Mouse (Mus musculus) lung, embryonic 14.5 days (tissue): Measurements from ENCODE around the gene Gmeb2. TPM values are rescaled to one million over a fixed set of nuclear protein-coding genes. Genes with fewer than 3 reads are reported as not detected.

ENCODE experiments used
- ATAC-seq: fragments of 200-750 bp; cut with Nextera tagmentation; 2 replicates; pipeline ENCODE4 v1.8.0; 2017; ENCODE audit warnings: mild to moderate bottlenecking, moderate TSS enrichment, moderate library complexity; ENCODE audit not compliant: insufficient read depth
- DNase-seq: peaks from one replicate; pipeline ENCODE4 v3.0.0-alpha.2; 2015
- H3K27ac ChIP-seq: fragments of 300-500 bp; sonication (generic); 2 replicates; pipeline ENCODE4 v1.5.1; 2014; ENCODE audit warnings: low read depth, mild to moderate bottlenecking, moderate library complexity
- H3K27me3 ChIP-seq: fragments of 300-500 bp; sonication (generic); 2 replicates; pipeline ENCODE4 v1.6.1; 2014; ENCODE audit warnings: low read length, control low read depth; ENCODE audit not compliant: insufficient read depth
- H3K36me3 ChIP-seq: fragments of 300-500 bp; sonication (generic); 2 replicates; pipeline ENCODE4 v1.6.1; 2014; ENCODE audit warnings: control low read depth; ENCODE audit not compliant: insufficient read depth
- H3K4me1 ChIP-seq: fragments of 300-500 bp; sonication (generic); 2 replicates; pipeline ENCODE4 v1.6.1; 2014; ENCODE audit warnings: antibody characterized with exemption, control low read depth; ENCODE audit not compliant: insufficient read depth
- H3K4me2 ChIP-seq: fragments of 300-500 bp; sonication (generic); 2 replicates; pipeline ENCODE4 v1.6.1; 2014; ENCODE audit warnings: mild to moderate bottlenecking
- H3K4me3 ChIP-seq: fragments of 300-500 bp; sonication (generic); 2 replicates; pipeline ENCODE4 v1.5.1; 2014; ENCODE audit warnings: low read depth, low read length
- H3K9ac ChIP-seq: fragments of 300-500 bp; sonication (generic); 2 replicates; pipeline ENCODE4 v1.6.1; 2014
- H3K9me3 ChIP-seq: fragments of 300-500 bp; sonication (generic); 2 replicates; pipeline ENCODE4 v1.6.1; 2016; ENCODE audit warnings: low read depth, low read length, control low read depth
- CTCF ChIP-seq: IDR thresholded peaks from 2 replicates; pipeline ENCODE4 v1.5.1; 2016; ENCODE audit warnings: antibody characterized with exemption, low read depth
- WGBS: fragments of 180-500 bp; shearing (Covaris S2); extraction: QIAGEN DNeasy Blood & Tissue Kit; methylation state at CpG from one replicate; pipeline ENCODE4 v1.1.7; 2014; 5-methylcytosine and 5-hydroxymethylcytosine counted together
- polyA plus RNA-seq: library from polyadenylated mRNA; unstranded; fragments of >200 nt; fragmentation: Nextera tagmentation; extraction: Ambion mirVana; gene quantifications from 2 replicates; pipeline ENCODE4 v1.2.1, GENCODE M21; 2014

Gene Gmeb2
- polyA plus RNA-seq, 1 experiment from 2014 or later = 21.2 TPM

GRCm38 (mm10) chr2:181274639-181275038, 13.2 kb downstream of the Gmeb2 start:
- Histone ChIP-seq H3K9ac (no peak overlapping the region), H3K36me3 (peaks cover 74% of the 10 kb centered on the region), H3K4me3 (no peak overlapping the region), H3K4me2 (no peak overlapping the region), H3K27ac (no peak overlapping the region), H3K9me3 (no peaks in the 10 kb centered on the region), H3K27me3 (no peaks in the 10 kb centered on the region), H3K4me1 (no peaks in the 10 kb centered on the region)
- no peak for ATAC-seq
- TF ChIP-seq CTCF = no peak
- no peak for DNase-seq
- 78% methylated on average over 4 of the region's 4 CpGs for WGBS

- no peak overlapping the region for H3K9ac ChIP-seq
- no peak overlapping the region for H3K4me3 ChIP-seq
- TF ChIP-seq CTCF = no peak
- H3K27me3 ChIP-seq = no peaks in the 10 kb centered on the region
- no peak for ATAC-seq
- 71% methylated on average over 2 of the region's 2 CpGs for WGBS
- H3K36me3 ChIP-seq = peaks cover 70% of the 10 kb centered on the region
- H3K9me3 ChIP-seq = no peaks in the 10 kb centered on the region
- no peak overlapping the region for H3K27ac ChIP-seq
- DNase-seq = no peak
- no peak overlapping the region for H3K4me2 ChIP-seq
- H3K4me1 ChIP-seq = no peaks in the 10 kb centered on the region
These were observed 14.0 kb downstream of the Gmeb2 start for GRCm38 (mm10) chr2:181273829-181274228.

DNA sequence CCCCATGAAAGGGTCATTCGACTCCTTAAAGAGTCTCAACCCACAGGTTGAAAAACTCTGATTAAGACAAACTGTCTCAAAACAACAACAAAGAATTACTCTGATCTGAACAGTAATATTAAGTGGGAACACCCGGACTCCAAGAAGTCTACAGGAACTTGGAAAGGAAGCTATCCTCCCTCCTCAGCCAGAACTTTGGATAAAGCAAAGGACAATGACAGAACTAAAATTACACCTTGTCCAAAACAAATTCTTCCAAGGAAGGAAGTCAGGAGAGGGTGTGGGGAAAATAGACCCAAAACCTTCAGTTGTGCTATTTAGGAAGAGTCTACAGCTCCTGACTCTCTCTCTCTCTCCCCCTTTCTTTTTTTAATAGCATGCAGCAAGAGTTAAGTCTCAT, 15.7 kb downstream of the Gmeb2 start:
- Histone ChIP-seq H3K4me3 (no peak overlapping the region), H3K4me2 (no peak overlapping the region), H3K36me3 (peaks cover 66% of the 10 kb centered on the region), H3K27me3 (no peaks in the 10 kb centered on the region), H3K4me1 (no peaks in the 10 kb centered on the region), H3K9ac (no peak overlapping the region), H3K9me3 (no peaks in the 10 kb centered on the region), H3K27ac (no peak overlapping the region)
- 77% methylated on average over 2 of the region's 2 CpGs for WGBS
- TF ChIP-seq CTCF = no peak
- ATAC-seq (no peak), DNase-seq (no peak)

- Histone ChIP-seq H3K9me3 (no peaks in the 10 kb centered on the region), H3K4me2 (no peak overlapping the region), H3K36me3 (peaks cover 65% of the 10 kb centered on the region), H3K4me3 (no peak overlapping the region), H3K9ac (no peak overlapping the region), H3K4me1 (no peaks in the 10 kb centered on the region), H3K27me3 (no peaks in the 10 kb centered on the region), H3K27ac (no peak overlapping the region)
- no peak for TF ChIP-seq CTCF
- ATAC-seq (no peak), DNase-seq (no peak)
- 91% methylated on average over 2 of the region's 2 CpGs for WGBS
These were observed 21.0 kb downstream of the Gmeb2 start for GRCm38 (mm10) chr2:181266839-181267238.

- Histone ChIP-seq H3K27ac (no peak overlapping the region), H3K27me3 (no peaks in the 10 kb centered on the region), H3K4me3 (no peak overlapping the region), H3K9ac (no peak overlapping the region), H3K4me2 (no peak overlapping the region), H3K9me3 (no peaks in the 10 kb centered on the region), H3K4me1 (no peaks in the 10 kb centered on the region), H3K36me3 (peaks cover 72% of the 10 kb centered on the region)
- TF ChIP-seq CTCF = no peak
- WGBS = 88% methylated on average over 1 of the region's 1 CpGs
- DNase-seq (no peak), ATAC-seq (no peak)
These were observed 34.6 kb downstream of the Gmeb2 start for GRCm38 (mm10) chr2:181253248-181253647.

DNA sequence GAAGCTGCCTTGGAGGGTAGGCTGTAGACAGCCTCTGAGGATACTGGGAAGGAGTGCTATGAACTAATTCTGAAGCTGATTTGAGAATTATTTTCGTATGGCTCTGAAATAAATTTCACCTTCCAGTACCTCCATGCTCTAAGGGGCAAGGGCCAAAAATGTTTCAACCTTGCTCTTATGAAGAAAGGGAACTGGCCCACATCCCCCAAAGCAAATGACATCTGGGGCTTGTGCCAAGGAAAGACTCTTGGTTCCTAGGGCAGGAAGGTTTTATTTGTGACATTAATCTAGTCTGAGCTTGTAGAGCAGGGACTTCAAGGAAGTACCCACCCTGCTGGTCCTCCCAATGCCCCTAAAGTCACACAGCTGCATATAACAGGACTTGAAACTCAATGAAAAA, 36.0 kb downstream of the Gmeb2 start:
- no peaks in the 10 kb centered on the region for H3K27me3 ChIP-seq
- H3K27ac ChIP-seq = no peak overlapping the region
- no peak for ATAC-seq
- H3K9ac ChIP-seq = no peak overlapping the region
- H3K9me3 ChIP-seq = no peaks in the 10 kb centered on the region
- no peak overlapping the region for H3K4me2 ChIP-seq
- H3K36me3 ChIP-seq = peaks cover 58% of the 10 kb centered on the region
- no peaks in the 10 kb centered on the region for H3K4me1 ChIP-seq
- TF ChIP-seq CTCF = no peak
- DNase-seq = no peak
- 81% methylated on average over 1 of the region's 1 CpGs for WGBS
- no peak overlapping the region for H3K4me3 ChIP-seq

DNA sequence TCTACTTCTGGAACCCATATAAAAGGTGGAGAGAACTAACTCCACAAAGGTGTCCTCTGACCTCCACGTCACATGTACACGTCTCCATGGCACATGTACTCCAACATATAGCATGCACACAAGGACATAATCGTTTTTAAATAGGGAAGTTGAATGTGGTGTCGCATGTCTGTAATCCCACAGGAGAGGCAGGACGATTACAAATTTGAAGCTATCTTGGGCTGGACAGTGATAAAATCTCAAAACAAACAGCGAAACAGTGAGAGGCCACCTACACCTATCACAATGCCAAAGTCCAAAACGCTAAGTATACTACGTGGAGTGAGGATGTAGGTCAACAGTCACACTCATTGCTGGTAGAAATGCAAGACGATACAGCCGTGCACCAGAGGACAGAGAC, 38.6 kb downstream of the Gmeb2 start:
- no peak for TF ChIP-seq CTCF
- Histone ChIP-seq H3K9ac (no peak overlapping the region), H3K27ac (no peak overlapping the region), H3K9me3 (no peaks in the 10 kb centered on the region), H3K27me3 (no peaks in the 10 kb centered on the region), H3K4me2 (no peak overlapping the region), H3K4me3 (no peak overlapping the region), H3K36me3 (peaks cover 35% of the 10 kb centered on the region), H3K4me1 (no peaks in the 10 kb centered on the region)
- no peak for ATAC-seq
- DNase-seq = no peak
- 77% methylated on average over 10 of the region's 10 CpGs for WGBS

GRCm38 (mm10) chr2:181245031-181245430, 42.8 kb downstream of the Gmeb2 start:
- no peak for ATAC-seq
- Histone ChIP-seq H3K4me1 (0 out of 2 replicates have a peak, but pooled peaks cover 3% of the 10 kb centered on the region), H3K9ac (no peak overlapping the region), H3K36me3 (no peaks in the 10 kb centered on the region), H3K9me3 (no peaks in the 10 kb centered on the region), H3K4me3 (no peak overlapping the region), H3K27me3 (no peaks in the 10 kb centered on the region), H3K4me2 (no peak overlapping the region), H3K27ac (no peak overlapping the region)
- WGBS = 24% methylated on average over 2 of the region's 2 CpGs
- no peak for TF ChIP-seq CTCF
- no peak for DNase-seq
